Mouse (Mus musculus): ENCODE data around the gene Srm. TPM values are rescaled to one million over a fixed set of nuclear protein-coding genes. Genes with fewer than 3 reads are reported as not detected.

Gene Srm
- polyA plus RNA-seq, 1 experiment from 2014 or later, result 155 TPM

Other genes with a start within 250 kb of the Srm start
- 14.7 and 16.2 TPM in 2 replicates for gene Ubiad1, start 146.7 kb upstream of the Srm start, polyA plus RNA-seq (2014; fragmentation: Nextera tagmentation; extraction: Ambion mirVana)
- gene Mtor, start 142.9 kb upstream of the Srm start, polyA plus RNA-seq (2014; fragmentation: Nextera tagmentation; extraction: Ambion mirVana), result 18.9 and 23.6 TPM in 2 replicates
- gene Angptl7, start 91.0 kb upstream of the Srm start, polyA plus RNA-seq (2014; fragmentation: Nextera tagmentation; extraction: Ambion mirVana), result 2.9 TPM in 2 replicates
- 75.0 and 79.4 TPM in 2 replicates for gene Exosc10, start 33.1 kb upstream of the Srm start, polyA plus RNA-seq (2014; fragmentation: Nextera tagmentation; extraction: Ambion mirVana)
- gene Masp2, start 11.1 kb downstream of the Srm start, polyA plus RNA-seq (2014; fragmentation: Nextera tagmentation; extraction: Ambion mirVana), result 0.37 TPM in 1 of 2 replicates, not detected in the other
- 118 and 135 TPM in 2 replicates for gene Tardbp, start 35.5 kb downstream of the Srm start, polyA plus RNA-seq (2014; fragmentation: Nextera tagmentation; extraction: Ambion mirVana)
- gene Gm572, start 51.8 kb downstream of the Srm start, polyA plus RNA-seq (2014; fragmentation: Nextera tagmentation; extraction: Ambion mirVana), result 0.19 and 0.27 TPM in 2 replicates
- 15.1 and 19.9 TPM in 2 replicates for gene Casz1, start 212.9 kb downstream of the Srm start, polyA plus RNA-seq (2014; fragmentation: Nextera tagmentation; extraction: Ambion mirVana)